Mouse (Mus musculus) frontal cortex, adult (tissue): ENCODE results near the gene Add3.

ENCODE experiments used
- ATAC-seq: cut with Nextera tagmentation; 2 replicates; pipeline ENCODE4 v1.9.2; 2017; ENCODE audit warnings: mild to moderate bottlenecking, moderate library complexity, mixed read lengths; ENCODE audit not compliant: low TSS enrichment

Gene Add3

GRCm38 (mm10) chr19:53233586-53233985 is 93.3 kb downstream of the Add3 start:
- no peak for ATAC-seq

GRCm38 (mm10) chr19:53241806-53242205 is 101.6 kb downstream of the Add3 start:
- ATAC-seq: no peak

GRCm38 (mm10) chr19:53243956-53244355 is 103.7 kb downstream of the Add3 start:
- peak; percentile 96 for ATAC-seq

GRCm38 (mm10) chr19:53247558-53247957 is 107.3 kb downstream of the Add3 start:
- ATAC-seq: no peak

GRCm38 (mm10) chr19:53248023-53248494 is 107.8 kb downstream of the Add3 start:
- peak; percentile 64; the same call in 1 of the 2 replicates for ATAC-seq

GRCm38 (mm10) chr19:53251015-53251414 is 110.8 kb downstream of the Add3 start:
- no peak for ATAC-seq

- no peak for ATAC-seq
Measured at GRCm38 (mm10) chr19:53251656-53252055, 111.4 kb downstream of the Add3 start.

- ATAC-seq: no peak
Measured at GRCm38 (mm10) chr19:53252111-53253028, 112.1 kb downstream of the Add3 start.

GRCm38 (mm10) chr19:53256361-53256760 is 116.1 kb downstream of the Add3 start:
- no peak for ATAC-seq

GRCm38 (mm10) chr19:53256991-53257594 is 116.8 kb downstream of the Add3 start:
- ATAC-seq: no peak

GRCm38 (mm10) chr19:53257631-53258560 is 117.7 kb downstream of the Add3 start:
- no peak for ATAC-seq

- ATAC-seq: no peak
Measured at GRCm38 (mm10) chr19:53258740-53259506, 118.7 kb downstream of the Add3 start.

- no peak for ATAC-seq
Measured at GRCm38 (mm10) chr19:53259541-53259940, 119.3 kb downstream of the Add3 start.

GRCm38 (mm10) chr19:53260261-53260660 is 120.0 kb downstream of the Add3 start:
- no peak for ATAC-seq

- no peak for ATAC-seq
Measured at GRCm38 (mm10) chr19:53260828-53261227, 120.6 kb downstream of the Add3 start.

GRCm38 (mm10) chr19:53262061-53262460 is 121.8 kb downstream of the Add3 start:
- no peak for ATAC-seq

GRCm38 (mm10) chr19:53263859-53264733 is 123.9 kb downstream of the Add3 start:
- no peak for ATAC-seq

GRCm38 (mm10) chr19:53264821-53265727 is 124.8 kb downstream of the Add3 start:
- ATAC-seq: no peak

- ATAC-seq: no peak
Measured at GRCm38 (mm10) chr19:53267305-53267704, 127.1 kb downstream of the Add3 start.
